Mouse (Mus musculus): Measurements from ENCODE around the gene Pik3c2b.

DNA sequence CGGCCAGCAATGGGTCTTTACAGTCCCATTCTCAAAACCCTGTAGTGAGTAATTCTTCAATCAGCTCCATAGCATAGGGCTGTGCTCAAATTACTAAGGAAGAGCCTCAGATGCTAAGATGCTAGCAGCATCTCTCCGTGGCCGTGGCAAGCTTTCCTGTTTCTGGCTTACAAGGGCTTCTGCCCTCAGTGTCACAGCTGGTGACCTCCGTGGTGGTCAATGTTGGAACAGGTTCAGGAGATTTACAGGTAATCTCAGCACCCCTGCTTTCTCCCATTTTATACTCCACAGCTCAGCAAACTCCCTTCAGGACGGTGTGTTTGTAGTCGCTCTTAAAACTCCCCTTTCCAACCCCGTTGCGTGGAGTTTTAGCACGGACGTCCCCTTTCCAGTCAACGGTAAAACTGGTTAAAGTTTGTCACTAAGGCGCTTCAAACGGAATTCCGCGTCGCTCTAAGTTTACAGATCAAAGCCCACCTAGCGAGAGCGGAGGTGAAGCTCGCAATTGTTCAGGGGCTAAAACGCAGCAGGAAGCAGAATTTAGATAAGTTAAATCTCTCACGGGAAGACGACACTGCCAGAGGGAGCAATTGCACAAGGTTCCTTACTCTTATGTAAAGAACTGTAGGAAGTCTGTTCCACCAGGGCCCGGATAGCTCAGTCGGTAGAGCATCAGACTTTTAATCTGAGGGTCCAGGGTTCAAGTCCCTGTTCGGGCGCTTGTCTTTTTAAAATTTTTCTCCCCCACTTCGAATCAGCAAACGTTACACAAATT lies 12.0 kb upstream of the Pik3c2b start:
- TF ChIP-seq E2F4 (IDR thresholded peaks at IDR 0.05; ENCODE audit: insufficient read depth) (no peak), MAX (IDR thresholded peaks at IDR 0.05; ENCODE audit: low read depth) (no peak), POLR2A (IDR thresholded peaks at IDR 0.05; ENCODE audit: insufficient read length, low read depth) (no peak), USF1 (IDR thresholded peaks at IDR 0.05; ENCODE audit: low read depth) (no peak), POLR2AphosphoS2 (IDR thresholded peaks at IDR 0.05; ENCODE audit: insufficient read length, low read depth) (no peak), SRF (IDR thresholded peaks at IDR 0.05; ENCODE audit: control insufficient read depth, insufficient read length, low read depth) (no peak), MYOG (IDR thresholded peaks at IDR 0.05; ENCODE audit: control insufficient read depth in 1 of 3, insufficient read depth in 1 of 3, insufficient read length in 2 of 3, low read depth in 2 of 3) (no peak)

Measured in myocyte (in vitro differentiated cells).